1 mouse cellular context compared by ENCODE assay signal in genomic region chr12:33379624-33380445, GRCm38 (mm10).
TF ChIP-seq lines count a peak whose summit lies in the region.

No protein-coding gene starts in this region.

TF ChIP-seq in CH12.LX, 34 proteins besides CTCF, POLR2A, EP300 and RAD21 (continued from another document):
- TF ChIP-seq USF1 (IDR thresholded peaks at IDR 0.05; ENCODE audit: low read depth, low read length) = peak; percentile 78
- no peak for TF ChIP-seq CHD1 (IDR thresholded peaks at IDR 0.05; ENCODE audit: low read depth, low read length)
- TF ChIP-seq TBP (conservative IDR thresholded peaks at IDR 0.05; ENCODE audit: low read depth, low read length) = no peak
- no peak for TF ChIP-seq ZNF384 (IDR thresholded peaks at IDR 0.05; ENCODE audit: low read depth, low read length)
- TF ChIP-seq MAFK (IDR thresholded peaks at IDR 0.05; ENCODE audit: insufficient replicate concordance, low read length) = no peak
- peak; percentile 50; the same call in 1 of the 2 replicates for TF ChIP-seq SMC3 (IDR thresholded peaks at IDR 0.05; ENCODE audit: low read depth, low read length)
- TF ChIP-seq GABPA (IDR thresholded peaks at IDR 0.05; ENCODE audit: insufficient replicate concordance, low read depth, low read length) = no peak
- peak; percentile 81 for TF ChIP-seq SIN3A (IDR thresholded peaks at IDR 0.05; ENCODE audit: low read length)
- TF ChIP-seq ZC3H11A (IDR thresholded peaks at IDR 0.05; ENCODE audit: low read depth, low read length) = no peak
- peak; percentile 89 for TF ChIP-seq MXI1 (IDR thresholded peaks at IDR 0.05; ENCODE audit: low read depth, low read length)
- TF ChIP-seq RCOR1 (conservative IDR thresholded peaks at IDR 0.05; ENCODE audit: low read depth, low read length) = 0 out of 2 replicates have a peak, but pooled peaks have one; percentile 4
- peak; percentile 35 for TF ChIP-seq NRF1 (IDR thresholded peaks at IDR 0.05; ENCODE audit: low read depth, low read length)
- TF ChIP-seq E2F4 (IDR thresholded peaks at IDR 0.05; ENCODE audit: insufficient replicate concordance, low read depth, low read length) = no peak
- 0 out of 2 replicates have a peak, but pooled peaks have one; percentile 13 for TF ChIP-seq ELF1 (IDR thresholded peaks at IDR 0.05; ENCODE audit: low read depth, low read length)
- no peak for TF ChIP-seq UBTF (IDR thresholded peaks at IDR 0.05; ENCODE audit: low read depth, low read length)
- TF ChIP-seq ZKSCAN1 (IDR thresholded peaks at IDR 0.05; ENCODE audit: borderline replicate concordance, low read depth, low read length) = no peak
TF ChIP-seq in CH12.LX: peak in this region for 13.
